Mouse (Mus musculus) cerebellum, adult 9-10 months (tissue): Measurements from ENCODE around the gene Dnajb3.
"Not testable (repeated sequence)": the region's sequence is repeated elsewhere in the genome, so short reads cannot be mapped to it uniquely, and the experiment has no call there.

ENCODE experiments used
- DNase-seq: peaks from one replicate; pipeline ENCODE4 v3.0.0; 2022

The Dnajb3 gene

GRCm38 (mm10) chr1:88215466-88216380, 10.1 kb upstream of the Dnajb3 start:
- no peak for DNase-seq

GRCm38 (mm10) chr1:88214462-88214952, 8.9 kb upstream of the Dnajb3 start:
- no peak for DNase-seq

- no peak for DNase-seq
Measured at GRCm38 (mm10) chr1:88213766-88214461, 8.3 kb upstream of the Dnajb3 start.

- DNase-seq: no peak
Measured at GRCm38 (mm10) chr1:88213061-88213460, 7.5 kb upstream of the Dnajb3 start.

- no peak for DNase-seq
Measured at GRCm38 (mm10) chr1:88212341-88213045, 6.9 kb upstream of the Dnajb3 start.

GRCm38 (mm10) chr1:88211812-88212211, 6.2 kb upstream of the Dnajb3 start, which contains the start of gene Ugt1a1:
Gene Ugt1a1, plus strand, starts transcription at chr1:88211959.
- DNase-seq: no peak

GRCm38 (mm10) chr1:88206843-88207479, 1.4 kb upstream of the Dnajb3 start:
- no peak for DNase-seq

- DNase-seq: no peak
Measured at GRCm38 (mm10) chr1:88200456-88200855, 5.1 kb downstream of the Dnajb3 start, which contains the start of gene Ugt1a2. Gene Ugt1a2, plus strand, starts transcription at chr1:88200601.

GRCm38 (mm10) chr1:88199996-88200395, 5.6 kb downstream of the Dnajb3 start:
- DNase-seq: peak; percentile 64

GRCm38 (mm10) chr1:88197443-88197842, 8.1 kb downstream of the Dnajb3 start:
- DNase-seq: no peak

- no peak for DNase-seq
Measured at GRCm38 (mm10) chr1:88195687-88196086, 9.9 kb downstream of the Dnajb3 start.

GRCm38 (mm10) chr1:88192136-88192535, 13.4 kb downstream of the Dnajb3 start:
- no peak for DNase-seq

GRCm38 (mm10) chr1:88186325-88186935, 19.2 kb downstream of the Dnajb3 start:
- DNase-seq: no peak

- DNase-seq: no peak
Measured at GRCm38 (mm10) chr1:88179657-88180056, 25.9 kb downstream of the Dnajb3 start.

- not testable (repeated sequence) for DNase-seq
Measured at GRCm38 (mm10) chr1:88172190-88172589, 33.4 kb downstream of the Dnajb3 start.

- no peak for DNase-seq
Measured at GRCm38 (mm10) chr1:88165711-88166110, 39.9 kb downstream of the Dnajb3 start, which contains the start of gene Ugt1a5. Gene Ugt1a5, plus strand, starts transcription at chr1:88166012.

- peak; percentile 14 for DNase-seq
Measured at GRCm38 (mm10) chr1:88158430-88158829, 47.2 kb downstream of the Dnajb3 start.
